Mouse (Mus musculus) C2C12 (cell line): Measurements from ENCODE around the gene Frem2. TPM values are rescaled to one million over a fixed set of nuclear protein-coding genes. Genes with fewer than 3 reads are reported as not detected.

Source experiments
- H3K27me3 ChIP-seq: one replicate; pipeline ENCODE4 v1.6.1; 2011; ENCODE audit not compliant: control insufficient read depth, insufficient read depth, insufficient read length
- H3K36me3 ChIP-seq: one replicate; pipeline ENCODE4 v1.6.1; 2011; ENCODE audit not compliant: control insufficient read depth, insufficient read depth
- H3K4me3 ChIP-seq: one replicate; pipeline ENCODE4 v1.5.1; 2011; ENCODE audit warnings: mild to moderate bottlenecking, control low read depth; ENCODE audit not compliant: poor library complexity, insufficient read depth, severe bottlenecking
- H3K79me2 ChIP-seq: one replicate; pipeline ENCODE4 v1.6.1; 2011; ENCODE audit not compliant: control insufficient read depth, insufficient read depth
- H3K79me3 ChIP-seq: one replicate; pipeline ENCODE4 v1.6.1; 2011; ENCODE audit warnings: low read depth, control low read depth
- H3ac ChIP-seq: one replicate; pipeline ENCODE3; 2011; ENCODE audit warnings: low read depth; ENCODE audit not compliant: control insufficient read depth, insufficient read length
- CEBPB ChIP-seq: IDR thresholded peaks from one replicate; pipeline ENCODE4 v1.6.1; 2011; ENCODE audit warnings: low read depth, mild to moderate bottlenecking, control low read depth, moderate library complexity
- CTCF ChIP-seq: IDR thresholded peaks from one replicate; pipeline ENCODE4 v1.5.1; 2011; ENCODE audit not compliant: control insufficient read depth, insufficient read depth, insufficient read length
- FOSL1 ChIP-seq: IDR thresholded peaks from one replicate; pipeline ENCODE4 v1.8.0; 2011; ENCODE audit warnings: mild to moderate bottlenecking, low read length; ENCODE audit not compliant: poor library complexity, insufficient read depth, severe bottlenecking
- MAX ChIP-seq: IDR thresholded peaks from one replicate; pipeline ENCODE4 v1.6.1; 2011; ENCODE audit warnings: mild to moderate bottlenecking, control low read depth
- MYOD1 ChIP-seq: IDR thresholded peaks from one replicate; pipeline ENCODE4 v1.6.1; 2011; ENCODE audit warnings: low read depth; ENCODE audit not compliant: control insufficient read depth, insufficient read length
- MYOG ChIP-seq: IDR thresholded peaks from one replicate; pipeline ENCODE4 v1.6.1; 2011; ENCODE audit not compliant: control insufficient read depth, insufficient read length; ENCODE audit errors: extremely low read depth
- USF1 ChIP-seq: IDR thresholded peaks from one replicate; pipeline ENCODE4 v1.6.1; 2011; ENCODE audit warnings: low read depth, mild to moderate bottlenecking, control low read depth, moderate library complexity
- polyA plus RNA-seq: library from polyadenylated mRNA; unstranded; fragments of >200 nt; fragmentation: generic; extraction: Trizol; gene quantifications from one replicate; pipeline ENCODE4 v1.2.1, GENCODE M21; 2012; ENCODE audit warnings: missing spikeins

Frem2 gene
- polyA plus RNA-seq, 1 experiment: not detected

GRCm38 (mm10) chr3:53478419-53479046 lies 178.6 kb downstream of the Frem2 start:
- no peak overlapping the region for H3K4me3 ChIP-seq
- TF ChIP-seq MYOD1: no peak
- no peak for TF ChIP-seq CTCF
- no peak for TF ChIP-seq MAX
- no peak for TF ChIP-seq MYOG
- no peak for TF ChIP-seq FOSL1
- no peak for TF ChIP-seq USF1
- TF ChIP-seq CEBPB: no peak
- no peaks in the 10 kb centered on the region for H3K79me3 ChIP-seq
- H3K27me3 ChIP-seq: no peaks in the 10 kb centered on the region
- no peaks in the 10 kb centered on the region for H3K79me2 ChIP-seq
- peaks cover 58% of the 10 kb centered on the region for H3K36me3 ChIP-seq
- no peak overlapping the region for H3ac ChIP-seq

- Histone ChIP-seq H3K4me3 (no peak overlapping the region), H3ac (no peak overlapping the region), H3K36me3 (peaks cover 65% of the 10 kb centered on the region), H3K79me2 (no peaks in the 10 kb centered on the region), H3K27me3 (no peaks in the 10 kb centered on the region), H3K79me3 (no peaks in the 10 kb centered on the region)
- no peak for TF ChIP-seq USF1
- TF ChIP-seq MAX: no peak
- no peak for TF ChIP-seq MYOG
- no peak for TF ChIP-seq CEBPB
- no peak for TF ChIP-seq MYOD1
- TF ChIP-seq FOSL1: no peak
- no peak for TF ChIP-seq CTCF
Observed at GRCm38 (mm10) chr3:53477468-53477867, 179.7 kb downstream of the Frem2 start.

GRCm38 (mm10) chr3:53475889-53476288 lies 181.3 kb downstream of the Frem2 start:
- no peaks in the 10 kb centered on the region for H3K79me3 ChIP-seq
- no peak overlapping the region for H3ac ChIP-seq
- no peaks in the 10 kb centered on the region for H3K27me3 ChIP-seq
- H3K79me2 ChIP-seq: peaks cover 3% of the 10 kb centered on the region
- no peak overlapping the region for H3K4me3 ChIP-seq
- peaks cover 61% of the 10 kb centered on the region for H3K36me3 ChIP-seq
- TF ChIP-seq CTCF (peak; percentile 16), FOSL1 (no peak)

GRCm38 (mm10) chr3:53474179-53474578 lies 183.0 kb downstream of the Frem2 start:
- TF ChIP-seq CTCF: no peak
- TF ChIP-seq MYOD1: no peak
- no peak for TF ChIP-seq USF1
- TF ChIP-seq MAX: no peak
- TF ChIP-seq MYOG: no peak
- no peak for TF ChIP-seq FOSL1
- TF ChIP-seq CEBPB: no peak
- peaks cover 9% of the 10 kb centered on the region for H3K79me3 ChIP-seq
- H3K36me3 ChIP-seq: peaks cover 56% of the 10 kb centered on the region
- no peak overlapping the region for H3ac ChIP-seq
- peaks cover 20% of the 10 kb centered on the region for H3K79me2 ChIP-seq
- H3K27me3 ChIP-seq: no peaks in the 10 kb centered on the region
- H3K4me3 ChIP-seq: no peak overlapping the region

GRCm38 (mm10) chr3:53472061-53472460 lies 185.1 kb downstream of the Frem2 start:
- no peak overlapping the region for H3K4me3 ChIP-seq
- peaks cover 60% of the 10 kb centered on the region for H3K36me3 ChIP-seq
- no peak for TF ChIP-seq CEBPB
- no peak for TF ChIP-seq USF1
- no peak for TF ChIP-seq MYOD1
- TF ChIP-seq CTCF: no peak
- TF ChIP-seq FOSL1: no peak
- TF ChIP-seq MAX: no peak
- no peak for TF ChIP-seq MYOG
- peaks cover 26% of the 10 kb centered on the region for H3K79me3 ChIP-seq
- no peaks in the 10 kb centered on the region for H3K27me3 ChIP-seq
- H3ac ChIP-seq: no peak overlapping the region
- peaks cover 41% of the 10 kb centered on the region for H3K79me2 ChIP-seq

GRCm38 (mm10) chr3:53469650-53470049 lies 187.5 kb downstream of the Frem2 start:
- TF ChIP-seq MYOG (no peak), FOSL1 (no peak), MYOD1 (no peak), CEBPB (no peak)
- Histone ChIP-seq H3K79me2 (peaks cover 65% of the 10 kb centered on the region), H3K27me3 (no peaks in the 10 kb centered on the region), H3K4me3 (no peak overlapping the region), H3ac (no peak overlapping the region), H3K36me3 (peaks cover 55% of the 10 kb centered on the region), H3K79me3 (peaks cover 48% of the 10 kb centered on the region)
